Mouse (Mus musculus) activated CD4-positive, CD25-positive, alpha-beta regulatory T cell, adult 4 months (primary cell): ENCODE data around the gene Hist1h3a. TPM values are rescaled to one million over a fixed set of nuclear protein-coding genes. Genes with fewer than 3 reads are reported as not detected.

Source experiments
- ATAC-seq: one replicate; pipeline ENCODE4 v1.8.0; 2017
- polyA plus RNA-seq, 2 experiments: library from polyadenylated mRNA; unstranded; fragments of 100-300 nt; shearing (Covaris generic); gene quantifications; one replicate each; pipeline ENCODE4 v1.2.1; 2017

Hist1h3a gene
- polyA plus RNA-seq, 2 experiments from 2014 or later: 0.73 to 1.7 TPM

DNA sequence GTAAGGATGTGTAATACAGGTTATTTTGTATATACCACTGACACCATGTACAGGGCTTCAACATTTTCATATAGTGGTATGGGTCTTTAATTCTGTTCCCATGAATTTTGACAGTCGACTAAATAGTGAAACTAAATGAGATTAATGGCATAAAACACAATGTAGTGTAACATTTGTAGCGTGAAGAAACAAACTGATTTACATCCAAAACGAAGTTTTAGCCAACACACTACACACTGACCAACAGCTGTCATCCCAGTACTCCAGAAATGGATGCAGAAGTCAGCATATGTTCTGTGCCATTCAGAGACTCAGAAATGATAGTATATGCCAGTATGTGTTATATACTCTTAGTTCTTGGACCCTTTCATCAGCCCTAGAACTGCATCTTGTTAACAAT, 4.3 kb downstream of the Hist1h3a start:
- ATAC-seq: no peak

DNA sequence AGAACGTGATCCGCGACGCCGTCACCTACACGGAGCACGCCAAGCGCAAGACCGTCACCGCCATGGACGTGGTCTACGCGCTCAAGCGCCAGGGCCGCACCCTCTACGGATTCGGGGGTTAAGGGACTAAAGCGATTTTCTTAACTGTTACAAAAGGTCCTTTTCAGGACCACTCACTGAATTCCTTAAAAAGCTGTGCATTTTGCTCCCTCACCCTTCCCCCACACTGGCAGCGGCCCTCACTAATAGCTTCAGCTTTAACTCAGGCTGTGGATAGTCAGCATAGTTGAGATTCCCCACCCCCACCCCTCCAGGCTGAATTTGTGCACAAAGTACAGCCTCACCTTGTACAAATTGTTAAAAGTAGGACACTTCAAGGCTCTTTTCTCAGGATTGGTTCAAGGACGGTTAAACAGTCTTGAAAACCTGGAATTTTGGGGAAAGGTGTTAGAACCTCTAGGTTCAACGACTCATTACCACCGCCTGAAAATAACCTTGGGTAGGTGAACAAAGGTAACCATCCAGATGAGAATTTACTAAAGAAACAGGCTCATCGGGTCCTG, 4.9 kb downstream of the Hist1h3a start:
- no peak for ATAC-seq

DNA sequence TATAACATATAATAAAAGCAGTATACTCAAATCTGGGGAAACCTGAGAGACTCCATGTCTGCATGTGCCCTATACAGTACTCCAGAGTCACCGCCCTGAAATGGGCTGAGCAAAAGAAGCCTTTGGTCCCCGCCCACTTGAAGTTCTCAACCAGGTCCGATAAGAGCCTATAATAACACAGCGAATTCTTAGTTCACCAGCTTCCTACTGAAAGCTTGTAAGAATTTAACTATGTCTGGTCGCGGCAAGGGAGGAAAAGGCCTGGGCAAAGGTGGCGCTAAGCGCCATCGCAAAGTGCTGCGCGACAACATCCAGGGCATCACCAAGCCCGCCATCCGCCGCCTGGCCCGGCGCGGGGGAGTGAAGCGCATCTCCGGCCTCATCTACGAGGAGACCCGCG, 5.4 kb downstream of the Hist1h3a start, which contains the start of gene Hist1h4b:
TSS of gene Hist1h4b (plus strand) at position 224 of the 400 bp plus-strand sequence.
- ATAC-seq: peak; percentile 62

DNA sequence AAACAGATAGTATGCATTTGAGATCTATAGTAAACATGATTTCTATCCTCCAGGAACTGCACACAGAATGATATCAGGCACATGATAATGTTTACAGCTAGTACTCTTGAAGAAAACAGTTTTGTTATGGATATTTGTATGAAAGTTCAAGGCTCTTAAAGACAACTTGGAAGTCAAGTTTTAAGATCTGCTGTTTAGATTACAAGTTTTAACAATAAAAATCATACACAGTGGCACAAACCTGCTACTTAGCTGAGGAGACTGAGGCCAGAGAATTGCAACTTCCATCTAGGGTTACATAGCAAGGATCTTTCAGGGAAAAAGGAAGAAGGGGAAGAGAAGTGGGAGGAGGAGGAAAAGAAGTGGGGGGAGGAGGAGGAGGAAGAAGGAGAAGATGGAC, 7.2 kb downstream of the Hist1h3a start:
- no peak for ATAC-seq

DNA sequence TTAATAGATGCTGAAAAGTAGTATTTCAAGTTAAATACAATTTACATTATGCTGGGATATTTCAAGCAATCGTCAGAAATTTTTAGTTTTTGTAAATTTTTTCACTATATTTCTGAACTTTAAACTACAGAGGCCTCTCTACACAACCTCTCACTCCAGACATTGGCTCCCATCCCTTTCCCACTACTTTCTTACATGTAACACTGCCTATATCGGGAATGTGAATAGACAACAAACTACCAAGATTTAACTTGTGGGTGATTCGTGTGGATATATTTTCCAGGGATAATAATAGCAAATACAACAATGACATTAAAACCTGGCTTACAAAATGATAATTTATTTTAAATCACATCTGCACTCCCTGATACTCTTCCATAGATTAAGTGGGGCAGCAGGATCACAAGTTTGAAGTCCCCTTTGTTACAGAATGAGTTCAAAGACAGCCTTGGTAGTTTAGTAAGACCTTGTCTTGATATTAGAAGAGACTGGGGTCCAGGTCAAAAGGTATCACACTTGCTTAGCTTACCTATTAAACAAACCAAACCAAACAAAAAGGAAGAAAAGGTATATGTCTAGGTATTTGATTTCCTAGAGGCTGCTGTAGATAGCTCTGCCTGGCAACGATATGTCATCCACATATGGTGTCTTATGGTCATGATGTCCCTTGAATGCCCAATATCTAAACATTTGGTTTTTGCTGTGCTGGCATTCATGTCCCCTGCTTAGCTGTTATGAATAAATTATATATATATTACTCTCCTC, 8.7 kb downstream of the Hist1h3a start:
- no peak for ATAC-seq

DNA sequence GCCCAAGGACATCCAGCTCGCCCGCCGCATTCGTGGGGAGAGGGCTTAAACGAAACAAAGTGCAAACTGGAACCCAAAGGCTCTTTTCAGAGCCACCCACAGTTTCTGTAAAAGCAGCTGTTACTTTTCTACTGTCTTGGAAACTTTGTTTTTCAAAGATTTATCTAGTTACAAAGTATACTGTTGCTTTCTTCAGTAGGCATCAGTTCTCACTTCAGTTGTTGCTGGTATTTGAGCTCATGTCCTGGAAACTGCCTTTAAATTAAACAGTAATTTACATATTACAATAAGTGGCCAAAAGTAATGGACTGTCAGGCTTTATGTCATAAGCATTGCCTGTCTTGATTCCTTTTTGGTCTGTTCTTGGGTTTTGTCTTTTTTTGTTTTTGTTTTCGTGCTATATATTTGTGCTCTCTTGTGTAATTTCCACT, 9.4 kb downstream of the Hist1h3a start:
- no peak for ATAC-seq

DNA sequence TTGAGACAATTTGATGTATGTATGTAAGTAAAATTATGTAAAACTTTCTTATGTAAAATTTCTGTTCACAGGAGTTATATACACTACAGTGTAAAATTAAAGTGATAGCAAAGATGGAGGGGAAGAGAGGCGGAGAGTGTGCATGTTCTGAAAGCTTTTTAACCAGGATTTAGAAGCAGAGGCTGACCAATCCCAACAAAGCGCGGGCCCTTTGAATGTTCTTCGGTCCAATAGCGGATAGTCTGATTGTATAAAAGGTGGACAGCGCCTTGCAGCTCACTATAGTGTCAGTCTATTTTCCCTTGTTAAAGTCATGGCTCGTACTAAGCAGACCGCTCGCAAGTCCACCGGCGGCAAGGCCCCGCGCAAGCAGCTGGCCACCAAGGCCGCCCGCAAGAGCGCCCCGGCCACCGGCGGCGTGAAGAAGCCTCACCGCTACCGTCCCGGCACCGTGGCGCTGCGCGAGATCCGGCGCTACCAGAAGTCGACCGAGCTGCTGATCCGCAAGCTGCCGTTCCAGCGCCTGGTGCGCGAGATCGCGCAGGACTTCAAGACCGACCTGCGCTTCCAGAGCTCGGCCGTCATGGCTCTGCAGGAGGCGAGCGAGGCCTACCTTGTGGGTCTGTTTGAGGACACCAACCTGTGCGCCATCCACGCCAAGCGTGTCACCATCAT, 10.0 kb downstream of the Hist1h3a start, which contains the start of gene Hist1h3b:
TSS of gene Hist1h3b (plus strand) at position 201 of the 675 bp plus-strand sequence.
- peak; percentile 38 for ATAC-seq

DNA sequence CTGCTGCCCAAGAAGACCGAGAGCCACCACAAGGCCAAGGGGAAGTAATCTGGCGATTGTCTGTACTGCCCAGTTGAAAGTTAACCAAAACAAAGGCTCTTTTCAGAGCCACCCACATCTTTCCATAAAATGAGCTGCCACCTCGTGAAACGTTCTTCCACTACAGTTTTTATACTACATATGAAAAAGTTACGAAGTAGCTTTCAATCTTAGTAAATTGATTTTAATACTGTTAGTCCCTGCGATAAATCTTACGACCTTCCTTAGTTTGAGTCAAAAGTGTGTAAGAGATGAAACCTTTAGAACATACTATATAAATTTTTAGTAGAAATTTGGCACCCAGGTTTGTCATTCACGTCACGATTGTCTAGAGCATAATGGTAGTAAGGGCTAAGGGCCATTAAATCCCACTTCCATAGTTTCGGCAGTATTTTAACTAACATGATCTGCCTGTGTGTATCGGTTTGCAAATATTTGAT, 10.7 kb downstream of the Hist1h3a start:
- ATAC-seq: no peak

DNA sequence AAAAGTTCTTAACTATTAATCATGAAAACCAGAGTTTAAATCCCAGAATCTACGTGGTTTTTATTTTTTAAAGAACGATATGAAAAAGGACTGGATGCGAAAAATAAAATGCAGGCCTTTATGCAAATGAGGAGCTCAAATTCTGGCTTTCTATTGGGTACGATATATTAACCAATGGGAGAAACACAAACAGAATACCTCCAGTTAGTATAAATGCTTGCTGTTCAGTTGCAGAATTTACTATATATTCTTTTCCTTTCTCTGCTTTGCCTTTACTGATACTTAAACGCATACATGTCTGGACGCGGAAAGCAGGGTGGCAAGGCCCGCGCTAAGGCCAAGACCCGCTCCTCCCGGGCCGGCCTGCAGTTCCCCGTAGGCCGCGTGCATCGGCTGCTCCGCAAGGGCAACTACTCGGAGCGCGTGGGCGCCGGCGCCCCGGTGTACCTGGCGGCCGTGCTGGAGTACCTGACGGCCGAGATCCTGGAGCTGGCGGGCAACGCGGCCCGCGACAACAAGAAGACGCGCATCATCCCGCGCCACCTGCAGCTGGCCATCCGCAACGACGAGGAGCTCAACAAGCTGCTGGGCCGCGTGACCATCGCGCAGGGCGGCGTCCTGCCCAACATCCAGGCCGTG, 11.2 kb downstream of the Hist1h3a start, which contains the start of gene Hist1h2ab:
TSS of gene Hist1h2ab (plus strand) at position 288 of the 639 bp plus-strand sequence.
- peak; percentile 38 for ATAC-seq

DNA sequence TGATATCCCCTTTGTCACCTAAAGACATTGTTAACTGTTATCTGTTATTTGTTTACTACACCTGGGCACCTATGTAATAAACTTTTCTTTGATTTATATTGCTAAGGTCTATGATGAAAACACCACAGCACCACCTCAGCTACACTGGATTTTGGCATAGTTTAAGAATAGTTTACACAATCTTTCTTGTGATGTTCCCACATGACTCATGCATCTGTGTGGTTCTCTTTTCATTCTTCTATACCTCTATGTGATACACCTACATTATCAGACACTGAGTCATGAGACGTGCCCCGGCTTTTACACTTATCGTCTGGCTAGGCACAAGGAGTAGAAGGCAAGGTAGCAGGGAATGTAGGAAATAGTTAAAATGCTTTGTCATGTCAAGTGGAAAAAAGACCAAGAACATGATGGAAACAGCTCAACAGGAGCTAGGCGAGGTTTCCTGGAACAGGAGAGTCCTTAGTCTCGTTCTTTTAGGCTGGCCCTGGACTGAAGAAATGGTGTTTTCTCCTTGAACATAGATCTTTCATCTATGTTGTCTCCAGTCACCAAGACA, 12.5 kb downstream of the Hist1h3a start:
- ATAC-seq: no peak

DNA sequence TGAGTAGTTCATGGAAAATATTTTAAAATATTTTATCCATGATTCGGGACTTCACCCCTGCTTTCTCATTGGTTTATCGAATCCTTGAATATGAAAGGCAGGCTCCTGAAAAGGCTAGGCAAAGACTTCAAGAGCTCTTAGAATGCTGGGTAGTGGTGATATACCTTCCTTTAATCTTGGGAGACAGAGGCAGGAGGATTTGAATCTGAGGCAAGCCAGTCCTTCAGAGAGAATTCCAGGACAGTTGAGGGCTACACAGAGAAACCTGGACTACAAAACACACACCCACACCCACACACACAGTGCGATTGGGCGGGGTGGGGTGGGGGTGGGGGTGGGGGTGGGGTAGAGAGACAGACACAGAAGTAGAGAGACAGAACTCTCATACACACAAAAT, 14.3 kb downstream of the Hist1h3a start:
- ATAC-seq: no peak

DNA sequence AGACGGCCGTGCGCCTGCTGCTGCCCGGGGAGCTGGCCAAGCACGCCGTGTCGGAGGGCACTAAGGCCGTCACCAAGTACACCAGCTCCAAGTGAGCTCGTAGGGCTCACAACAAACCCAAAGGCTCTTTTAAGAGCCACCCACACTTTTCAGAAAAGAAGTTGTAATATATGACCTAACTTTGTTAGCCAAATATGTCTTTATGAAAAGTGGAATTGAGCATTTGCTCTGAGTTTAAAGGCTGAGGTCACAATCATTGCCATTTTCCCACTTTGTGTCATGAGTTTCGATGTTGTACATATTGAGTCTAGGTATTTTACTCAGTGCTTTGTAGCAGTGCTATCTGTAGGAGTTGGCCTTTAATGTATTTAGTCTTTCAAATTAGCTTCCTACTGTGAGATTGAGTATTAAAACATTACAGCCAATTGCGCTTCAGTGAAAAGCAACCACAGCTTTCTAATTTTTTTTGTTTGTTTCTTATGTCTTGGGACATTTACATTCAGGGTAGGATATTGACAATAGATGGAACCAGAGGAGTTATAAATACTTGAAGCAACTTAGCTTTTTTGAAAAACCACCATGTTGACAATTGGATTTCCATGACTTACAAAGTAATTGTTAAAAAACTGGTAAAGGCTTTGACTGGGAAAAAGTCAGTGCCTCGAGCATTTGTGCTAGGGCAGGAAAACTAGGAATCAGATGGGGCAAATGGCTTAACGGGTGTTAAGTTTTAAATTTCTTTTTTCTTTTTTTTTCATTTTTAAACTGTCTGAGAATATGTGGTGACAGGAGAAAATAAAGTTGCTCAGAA, 14.9 kb downstream of the Hist1h3a start:
- ATAC-seq: no peak

DNA sequence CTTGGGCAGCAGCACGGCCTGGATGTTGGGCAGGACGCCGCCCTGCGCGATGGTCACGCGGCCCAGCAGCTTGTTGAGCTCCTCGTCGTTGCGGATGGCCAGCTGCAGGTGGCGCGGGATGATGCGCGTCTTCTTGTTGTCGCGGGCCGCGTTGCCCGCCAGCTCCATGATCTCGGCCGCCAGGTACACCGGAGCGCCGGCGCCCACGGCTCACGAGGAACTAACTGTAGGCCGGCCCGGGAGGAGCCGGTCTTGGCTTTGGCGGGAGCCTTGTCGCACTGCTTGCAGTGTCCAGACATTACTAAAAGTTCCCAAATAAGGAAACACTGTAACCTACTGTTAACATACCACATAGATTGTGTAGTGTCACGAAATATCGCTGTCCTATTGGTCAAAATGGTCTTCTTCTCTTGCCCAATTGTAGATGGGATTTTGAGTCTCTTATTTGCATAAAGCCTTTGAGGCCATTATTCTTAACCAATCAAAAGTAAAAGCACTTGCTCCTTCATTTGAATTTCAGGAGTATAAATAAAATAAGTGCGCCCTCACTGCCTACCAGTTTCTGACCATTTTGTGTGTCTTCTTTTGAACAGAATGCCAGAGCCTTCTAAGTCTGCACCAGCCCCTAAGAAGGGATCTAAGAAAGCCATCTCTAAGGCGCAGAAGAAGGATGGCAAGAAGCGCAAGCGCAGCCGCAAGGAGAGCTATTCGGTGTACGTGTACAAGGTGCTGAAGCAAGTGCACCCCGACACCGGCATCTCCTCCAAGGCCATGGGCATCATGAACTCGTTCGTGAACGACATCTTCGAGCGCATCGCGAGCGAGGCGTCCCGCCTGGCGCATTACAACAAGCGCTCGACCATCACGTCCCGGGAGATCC, 15.7 kb downstream of the Hist1h3a start, which contains the start of gene Hist1h2bb:
TSS of gene Hist1h2bb (plus strand) at position 534 of the 880 bp plus-strand sequence.
- peak; percentile 87 for ATAC-seq

DNA sequence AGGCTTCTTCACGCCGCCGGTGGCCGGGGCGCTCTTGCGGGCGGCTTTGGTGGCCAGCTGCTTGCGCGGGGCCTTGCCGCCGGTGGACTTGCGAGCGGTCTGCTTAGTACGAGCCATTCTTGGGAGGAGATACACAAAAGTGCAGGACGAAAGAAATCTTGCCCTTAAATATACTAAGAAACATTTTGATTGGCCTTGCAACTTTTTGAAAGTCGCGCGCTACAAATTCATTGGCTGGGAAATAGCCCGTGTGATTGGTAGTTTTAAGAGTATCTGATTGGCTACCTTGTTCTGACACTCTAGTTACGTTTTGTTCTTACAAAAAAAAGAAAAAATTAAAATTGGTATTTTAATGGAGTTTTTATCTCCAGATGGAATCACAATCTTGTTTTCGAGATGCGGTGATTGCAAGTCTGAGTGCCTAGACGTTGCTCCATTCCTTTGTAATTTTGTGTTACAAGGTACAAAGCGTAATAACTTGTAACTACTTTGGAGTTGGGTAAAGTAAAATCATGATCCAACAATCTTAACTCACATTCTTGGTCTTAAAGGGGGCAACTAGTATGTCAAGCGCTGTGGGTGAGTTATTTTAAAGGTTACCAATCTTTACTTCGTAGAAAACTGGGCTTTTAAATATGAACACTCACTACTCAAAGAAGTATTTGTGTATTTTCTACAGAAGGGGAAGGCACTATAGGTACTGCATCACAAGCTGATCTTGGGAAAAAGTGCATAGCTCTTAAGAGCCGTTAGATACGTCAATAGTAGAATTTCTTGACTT, 16.6 kb downstream of the Hist1h3a start, which contains the start of gene Hist1h3c:
TSS of gene Hist1h3c (minus strand) at position 222 of the 781 bp plus-strand sequence.
- ATAC-seq: peak; percentile 68

DNA sequence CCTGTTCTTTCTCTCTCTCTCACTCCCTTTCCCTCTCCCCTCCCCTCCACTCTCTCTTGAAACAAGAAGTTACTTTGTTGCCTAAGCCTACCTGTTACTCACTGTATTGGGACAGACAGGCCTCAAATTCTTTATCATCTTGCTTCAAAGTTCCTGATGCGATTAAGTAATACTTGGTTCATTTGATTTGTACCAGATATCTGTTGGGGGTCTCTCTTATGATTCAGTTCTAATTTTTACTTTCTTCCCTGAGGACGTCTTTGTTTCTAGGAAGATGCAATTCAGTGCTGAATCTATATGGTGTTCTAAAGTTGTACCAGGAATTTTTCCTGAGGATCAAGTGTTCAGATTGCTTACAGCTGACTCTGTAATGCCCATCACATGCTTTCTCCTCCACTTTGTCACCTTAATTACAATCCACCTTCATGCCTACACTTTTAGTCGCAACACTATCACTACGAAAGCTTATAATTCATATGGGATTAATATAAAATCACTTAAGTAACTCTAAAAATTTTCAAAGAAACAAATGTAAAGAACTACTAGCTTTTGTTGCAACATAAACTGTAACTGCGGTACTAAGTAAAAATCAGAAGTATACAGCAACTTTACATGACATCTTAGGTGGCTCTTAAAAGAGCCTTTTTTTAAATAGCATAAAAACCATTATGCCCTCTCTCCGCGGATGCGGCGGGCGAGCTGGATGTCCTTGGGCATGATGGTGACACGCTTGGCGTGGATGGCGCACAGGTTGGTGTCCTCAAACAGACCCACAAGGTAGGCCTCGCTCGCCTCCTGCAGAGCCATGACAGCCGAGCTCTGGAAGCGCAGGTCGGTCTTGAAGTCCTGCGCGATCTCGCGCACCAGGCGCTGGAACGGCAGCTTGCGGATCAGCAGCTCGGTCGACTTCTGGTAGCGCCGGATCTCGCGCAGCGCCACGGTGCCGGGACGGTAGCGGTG, 17.5 kb downstream of the Hist1h3a start:
- ATAC-seq: no peak

DNA sequence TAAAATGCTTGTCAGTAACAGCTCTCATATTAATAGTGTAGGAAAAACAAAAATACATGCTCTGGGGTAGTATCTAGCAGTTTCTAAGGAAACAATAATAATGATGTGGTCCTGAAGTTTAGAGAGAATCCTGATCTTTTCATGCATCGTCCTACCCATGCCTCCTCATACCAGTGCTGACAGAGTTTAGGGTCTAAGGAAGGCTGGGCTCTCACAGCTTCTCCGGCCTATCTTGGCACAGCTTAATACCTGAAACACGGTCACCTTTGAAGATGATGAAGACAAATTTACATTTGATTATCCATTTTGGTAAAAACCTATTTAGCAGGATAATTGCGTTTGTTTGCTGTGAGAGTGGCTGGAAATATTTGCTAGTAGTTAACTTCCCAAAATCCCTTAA, 18.2 kb downstream of the Hist1h3a start:
- no peak for ATAC-seq

DNA sequence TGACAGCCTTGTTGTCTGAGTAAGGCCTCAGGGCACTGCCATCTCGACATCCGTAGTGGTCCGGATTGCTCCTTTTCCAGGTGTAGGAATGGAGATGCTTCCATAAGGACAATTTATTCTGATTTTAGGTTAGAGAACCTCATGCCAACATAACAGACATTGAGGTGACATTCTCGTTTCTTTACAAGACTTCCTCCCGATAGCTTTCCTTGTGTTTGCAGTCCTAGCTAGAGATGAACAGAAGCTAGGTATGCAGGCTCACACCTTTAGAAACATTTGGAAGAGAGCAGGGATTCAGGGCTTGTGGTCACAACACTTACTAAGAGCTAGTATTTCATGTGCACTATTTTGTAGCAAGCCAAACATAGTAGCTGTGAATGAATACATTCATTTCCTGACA, 19.0 kb downstream of the Hist1h3a start:
- ATAC-seq: no peak

DNA sequence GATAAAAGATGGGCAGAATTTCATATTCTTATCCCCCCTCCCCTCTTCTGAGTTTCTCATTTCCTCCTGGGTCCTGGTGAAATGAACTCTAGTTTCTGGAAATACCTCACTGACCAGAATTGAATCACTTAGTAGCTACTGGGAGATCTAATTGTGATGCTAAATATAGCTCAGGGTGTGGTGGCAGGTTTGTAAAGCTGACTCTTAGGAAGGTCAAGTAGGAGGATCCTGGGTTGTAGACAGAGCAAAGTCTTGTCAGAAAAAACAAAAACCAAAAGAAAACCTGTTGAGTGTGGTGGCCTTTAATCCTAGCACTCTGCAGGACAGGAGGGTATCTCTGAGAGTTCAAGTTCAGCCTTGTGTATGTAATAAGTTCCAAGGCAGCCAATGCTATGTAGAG, 20.2 kb downstream of the Hist1h3a start:
- ATAC-seq: no peak
